Mouse (Mus musculus) brain, adult 2 months (tissue): ENCODE measurements around the gene Mrgprh.

Experiments
- DNase-seq: peaks from one replicate; pipeline ENCODE4 v3.0.0; 2011; ENCODE audit warnings: low read depth, low spot score

Gene Mrgprh

DNA sequence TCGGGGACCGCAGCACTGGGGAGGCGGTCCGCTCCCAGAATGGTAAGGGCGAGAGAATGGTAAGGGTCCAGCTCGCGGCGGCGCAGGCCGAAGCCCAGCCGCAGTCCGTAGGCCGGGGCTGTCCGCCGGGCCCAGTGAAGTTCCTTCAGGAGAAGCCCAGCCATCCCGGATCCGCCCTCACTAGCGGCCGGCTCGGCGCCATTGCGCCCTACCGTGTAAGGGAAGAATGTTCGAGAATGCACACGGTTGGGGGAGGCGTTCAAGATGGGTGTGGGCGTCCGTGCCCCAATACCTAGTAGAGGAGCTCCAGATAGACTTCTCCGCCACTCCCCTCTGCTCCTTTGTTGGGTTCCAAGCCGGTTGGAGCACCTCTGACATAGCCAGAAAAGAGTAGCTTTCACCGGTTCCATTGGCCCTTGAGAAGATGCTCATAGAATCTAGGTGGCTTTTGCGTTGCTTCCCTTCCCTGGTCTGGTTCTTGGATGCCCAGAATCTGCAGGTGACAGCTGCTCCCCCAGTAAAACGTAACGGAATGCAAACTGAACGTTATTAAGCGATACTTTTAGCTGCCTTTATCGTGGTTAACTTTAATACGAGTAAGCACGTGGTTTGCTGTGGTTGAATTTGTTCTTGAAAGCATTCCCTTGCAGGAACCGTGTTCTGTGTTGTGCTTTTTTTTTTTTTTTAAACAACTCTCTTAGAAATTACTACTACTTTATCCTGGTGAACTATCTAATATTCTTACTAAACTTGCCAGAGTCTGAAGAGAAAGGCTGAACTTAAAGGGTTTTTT, 41.0 kb downstream of the Mrgprh start:
- peak; percentile 55 for DNase-seq

DNA sequence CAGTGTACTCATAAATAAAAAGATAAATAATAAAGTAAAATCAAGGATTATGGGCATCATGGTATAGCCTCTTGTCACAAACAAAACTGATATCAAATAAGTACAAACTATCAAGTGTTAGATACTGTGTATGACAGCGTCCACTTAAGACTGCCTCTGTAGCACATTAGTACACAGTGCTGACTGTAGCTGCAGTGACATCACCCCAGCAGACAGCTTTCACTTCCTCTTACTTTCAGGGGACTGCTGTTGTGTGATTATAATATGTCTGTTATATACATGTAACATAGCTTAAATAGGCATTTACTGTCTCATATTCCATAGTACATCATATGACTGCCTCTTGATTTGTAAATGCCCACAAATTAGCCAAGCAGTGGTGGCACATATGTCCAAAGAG, 45.2 kb downstream of the Mrgprh start:
- no peak for DNase-seq

DNA sequence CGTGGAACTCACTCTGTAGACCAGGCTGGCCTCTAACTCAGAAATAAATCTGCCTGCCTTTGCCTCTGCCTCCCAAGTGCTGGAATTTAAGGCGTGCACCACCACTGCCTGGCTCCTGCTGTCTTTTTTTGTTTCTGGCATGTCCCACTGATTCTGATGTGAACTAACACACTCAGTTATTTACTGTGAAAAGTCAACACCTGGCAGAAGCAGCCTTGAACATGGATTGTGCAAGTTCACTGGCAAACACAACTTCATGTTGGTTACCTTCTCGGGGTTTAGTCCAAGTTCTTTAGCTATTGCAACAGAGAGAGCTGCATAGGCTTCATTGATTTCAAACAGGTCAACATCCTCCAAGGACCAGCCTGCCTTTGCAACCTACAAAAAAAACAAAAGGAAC, 49.2 kb downstream of the Mrgprh start:
- DNase-seq: no peak

DNA sequence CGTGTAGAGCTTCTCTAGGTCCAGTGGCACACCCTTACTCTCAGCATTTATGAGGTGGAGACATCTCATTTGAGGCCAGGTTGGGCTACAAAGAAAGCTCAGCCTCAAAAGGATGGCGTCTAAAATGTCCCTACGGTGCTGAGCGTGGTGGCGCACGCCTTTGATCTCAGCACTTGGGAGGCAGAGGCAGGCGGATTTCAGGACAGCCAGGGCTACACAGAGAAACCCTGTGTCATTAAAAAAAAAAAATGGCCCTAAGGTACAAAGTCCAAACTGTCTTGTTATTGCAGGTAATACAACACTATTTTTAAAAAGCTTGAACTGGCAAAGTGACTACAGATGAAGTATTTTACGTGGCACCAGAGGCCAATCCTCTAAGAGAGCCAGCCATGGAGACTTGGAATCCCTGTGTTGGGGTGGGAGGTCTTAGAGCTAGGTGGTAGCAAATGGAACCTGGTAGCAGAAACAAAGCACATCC, 49.9 kb downstream of the Mrgprh start:
- no peak for DNase-seq
